Mouse (Mus musculus) kidney, adult 18-20 months (tissue): Measurements from ENCODE around the gene Ptpn7.

ENCODE experiments used
- DNase-seq: peaks from one replicate; pipeline ENCODE4 v3.0.0; 2021

Ptpn7 gene

GRCm38 (mm10) chr1:135129543-135130183, 2.8 kb upstream of the Ptpn7 start:
- no peak for DNase-seq

- no peak for DNase-seq
These were observed 2.0 kb upstream of the Ptpn7 start for GRCm38 (mm10) chr1:135130376-135131018.

GRCm38 (mm10) chr1:135131034-135131433, 1.5 kb upstream of the Ptpn7 start:
- no peak for DNase-seq

GRCm38 (mm10) chr1:135131560-135131959, 940 bp upstream of the Ptpn7 start:
- DNase-seq, result no peak

- DNase-seq, result no peak
These were observed 431 bp downstream of the Ptpn7 start for GRCm38 (mm10) chr1:135132893-135133369.

- DNase-seq, result no peak
These were observed 1.4 kb downstream of the Ptpn7 start for GRCm38 (mm10) chr1:135133678-135134435.

- no peak for DNase-seq
These were observed 2.7 kb downstream of the Ptpn7 start for GRCm38 (mm10) chr1:135135111-135135787.

- DNase-seq, result peak; percentile 73
These were observed 4.0 kb downstream of the Ptpn7 start for GRCm38 (mm10) chr1:135136500-135136899.

- DNase-seq, result no peak
These were observed 7.4 kb downstream of the Ptpn7 start for GRCm38 (mm10) chr1:135139906-135140305.

GRCm38 (mm10) chr1:135142452-135142851, 10.0 kb downstream of the Ptpn7 start:
- DNase-seq, result no peak

GRCm38 (mm10) chr1:135143940-135144339, 11.4 kb downstream of the Ptpn7 start:
- DNase-seq, result no peak

GRCm38 (mm10) chr1:135146077-135146945, 13.8 kb downstream of the Ptpn7 start, which contains the start of gene Arl8a:
Gene Arl8a, plus strand, starts transcription at chr1:135146824.
- DNase-seq, result peak; percentile 84

GRCm38 (mm10) chr1:135146946-135147701, 14.6 kb downstream of the Ptpn7 start:
- DNase-seq, result peak; percentile 90

GRCm38 (mm10) chr1:135147702-135148058, 15.2 kb downstream of the Ptpn7 start:
- DNase-seq, result no peak

- DNase-seq, result no peak
These were observed 16.0 kb downstream of the Ptpn7 start for GRCm38 (mm10) chr1:135148476-135148875.

GRCm38 (mm10) chr1:135148996-135149395, 16.5 kb downstream of the Ptpn7 start:
- no peak for DNase-seq

GRCm38 (mm10) chr1:135154011-135154410, 21.5 kb downstream of the Ptpn7 start:
- DNase-seq, result no peak

GRCm38 (mm10) chr1:135154411-135154959, 22.0 kb downstream of the Ptpn7 start:
- DNase-seq, result peak; percentile 83

GRCm38 (mm10) chr1:135156300-135156699, 23.8 kb downstream of the Ptpn7 start:
- no peak for DNase-seq

GRCm38 (mm10) chr1:135158633-135159032, 26.1 kb downstream of the Ptpn7 start:
- DNase-seq, result no peak

- no peak for DNase-seq
These were observed 26.6 kb downstream of the Ptpn7 start for GRCm38 (mm10) chr1:135159074-135159473.
